Mouse (Mus musculus) heart, adult 11 months (tissue): ENCODE data around the gene Rasgrf2.
"Not testable (repeated sequence)": the region's sequence is repeated elsewhere in the genome, so short reads cannot be mapped to it uniquely, and the experiment has no call there.

Experiments
- DNase-seq: peaks from one replicate; pipeline ENCODE4 v3.0.0; 2022

The Rasgrf2 gene

GRCm38 (mm10) chr13:92131384-92132150 lies at the start of gene Rasgrf2:
Rasgrf2 (minus strand) TSS chr13:92131656.
- peak; percentile 95 for DNase-seq

- not testable (repeated sequence) for DNase-seq
Measured at GRCm38 (mm10) chr13:92172686-92173085, 41.2 kb upstream of the Rasgrf2 start.

GRCm38 (mm10) chr13:92150551-92150950 lies 19.1 kb upstream of the Rasgrf2 start:
- peak; percentile 96 for DNase-seq

GRCm38 (mm10) chr13:92148858-92149257 lies 17.4 kb upstream of the Rasgrf2 start:
- DNase-seq, result no peak

GRCm38 (mm10) chr13:92134792-92135191 lies 3.3 kb upstream of the Rasgrf2 start:
- DNase-seq, result no peak

- DNase-seq, result no peak
Measured at GRCm38 (mm10) chr13:92132599-92132998, 1.1 kb upstream of the Rasgrf2 start.

- DNase-seq, result peak; percentile 91
Measured at GRCm38 (mm10) chr13:92130994-92131383, 467 bp downstream of the Rasgrf2 start.

GRCm38 (mm10) chr13:92129877-92130276 lies 1.6 kb downstream of the Rasgrf2 start:
- no peak for DNase-seq

GRCm38 (mm10) chr13:92125902-92126301 lies 5.6 kb downstream of the Rasgrf2 start:
- DNase-seq, result no peak

- no peak for DNase-seq
Measured at GRCm38 (mm10) chr13:92119623-92120022, 11.8 kb downstream of the Rasgrf2 start.

GRCm38 (mm10) chr13:92114076-92114475 lies 17.4 kb downstream of the Rasgrf2 start:
- peak; percentile 60 for DNase-seq

GRCm38 (mm10) chr13:92108237-92108636 lies 23.2 kb downstream of the Rasgrf2 start:
- peak; percentile 95 for DNase-seq

GRCm38 (mm10) chr13:92104259-92104658 lies 27.2 kb downstream of the Rasgrf2 start:
- peak; percentile 95 for DNase-seq

GRCm38 (mm10) chr13:92098484-92098883 lies 33.0 kb downstream of the Rasgrf2 start:
- DNase-seq, result no peak

GRCm38 (mm10) chr13:92095131-92096090 lies 36.0 kb downstream of the Rasgrf2 start:
- peak; percentile 91 for DNase-seq

GRCm38 (mm10) chr13:92093712-92094290 lies 37.7 kb downstream of the Rasgrf2 start:
- DNase-seq, result peak; percentile 92

- no peak for DNase-seq
Measured at GRCm38 (mm10) chr13:92073111-92073510, 58.3 kb downstream of the Rasgrf2 start.

GRCm38 (mm10) chr13:92068651-92069050 lies 62.8 kb downstream of the Rasgrf2 start:
- DNase-seq, result no peak

- DNase-seq, result no peak
Measured at GRCm38 (mm10) chr13:92067831-92068230, 63.6 kb downstream of the Rasgrf2 start.

GRCm38 (mm10) chr13:92053748-92054147 lies 77.7 kb downstream of the Rasgrf2 start:
- DNase-seq, result no peak

- DNase-seq, result no peak
Measured at GRCm38 (mm10) chr13:92053001-92053400, 78.5 kb downstream of the Rasgrf2 start.

GRCm38 (mm10) chr13:92051216-92051615 lies 80.2 kb downstream of the Rasgrf2 start:
- no peak for DNase-seq
